Mouse (Mus musculus) thymus, adult 2 months (tissue): ENCODE measurements at regions not wholly inside any gene's neighbourhood (a gene's known extent, or its start where the extent isn't known, plus 50 kb on each side); places are given as distances from the start of the nearest gene placed in this dataset.

Source experiments
- DNase-seq: peaks from one replicate; pipeline ENCODE4 v3.0.0; 2021
- H3K27ac ChIP-seq: fragments of 200-500 bp; 2 replicates; pipeline ENCODE4 v1.5.1; 2012; ENCODE audit warnings: low read length, control low read depth; ENCODE audit not compliant: control insufficient read depth, insufficient read depth
- H3K27me3 ChIP-seq: fragments of 200-500 bp; 2 replicates; pipeline ENCODE4 v1.6.1; 2012; ENCODE audit warnings: mild to moderate bottlenecking, low read length, moderate library complexity, mixed read lengths; ENCODE audit not compliant: control insufficient read depth, insufficient read depth
- H3K36me3 ChIP-seq: fragments of 200-500 bp; 2 replicates; pipeline ENCODE4 v1.6.1; 2012; ENCODE audit warnings: mild to moderate bottlenecking, low read length, moderate library complexity; ENCODE audit not compliant: control insufficient read depth, insufficient read depth
- H3K4me1 ChIP-seq: fragments of 200-500 bp; replicated peaks from 2 replicates; pipeline ENCODE4 v1.6.1; 2012; ENCODE audit warnings: low read length; ENCODE audit not compliant: control insufficient read depth, insufficient read depth
- H3K4me3 ChIP-seq: fragments of 200-500 bp; 2 replicates; pipeline ENCODE4 v1.5.1; 2012; ENCODE audit warnings: mild to moderate bottlenecking, low read length, control low read depth, moderate library complexity; ENCODE audit not compliant: control insufficient read depth, insufficient read depth
- CTCF ChIP-seq: fragments of 200-500 bp; IDR thresholded peaks from 2 replicates; pipeline ENCODE4 v1.5.1; 2012; ENCODE audit warnings: mild to moderate bottlenecking, control low read depth, low read length, moderate library complexity, borderline replicate concordance; ENCODE audit not compliant: control insufficient read depth, poor library complexity, insufficient read depth; ENCODE audit errors: extremely low read depth
- POLR2A ChIP-seq: fragments of 200-500 bp; IDR thresholded peaks from 2 replicates; pipeline ENCODE4 v1.6.1; 2012; ENCODE audit warnings: mild to moderate bottlenecking, low read length, control low read depth, moderate library complexity; ENCODE audit not compliant: control insufficient read depth, poor library complexity, insufficient read depth; ENCODE audit errors: extremely low read depth
- WGBS: fragments of 180-500 bp; shearing (Covaris S2); methylation state at CpG from one replicate; pipeline ENCODE4 v1.1.7; 2018; 5-methylcytosine and 5-hydroxymethylcytosine counted together

GRCm38 (mm10) chr19:53476768-53477547, 52.0 kb upstream of the Dusp5 start:
- H3K4me3 ChIP-seq: no peak overlapping the region
- H3K4me1 ChIP-seq: peaks cover 28% of the 10 kb centered on the region
- no peak for TF ChIP-seq CTCF
- no peak for TF ChIP-seq POLR2A
- H3K27ac ChIP-seq: no peak overlapping the region
- no peaks in the 10 kb centered on the region for H3K27me3 ChIP-seq
- H3K36me3 ChIP-seq: no peaks in the 10 kb centered on the region
- WGBS: 88% methylated on average over 14 of the region's 14 CpGs
- DNase-seq: no peak

GRCm38 (mm10) chr19:53469256-53469655, 59.7 kb upstream of the Dusp5 start:
- TF ChIP-seq CTCF (no peak), POLR2A (no peak)
- 90% methylated on average over 7 of the region's 7 CpGs for WGBS
- peaks cover 16% of the 10 kb centered on the region for H3K4me1 ChIP-seq

GRCm38 (mm10) chr19:53464681-53465080, 64.2 kb upstream of the Dusp5 start:
- Histone ChIP-seq H3K36me3 (no peaks in the 10 kb centered on the region), H3K4me3 (peak overlapping the region; percentile 48), H3K4me1 (peaks cover 44% of the 10 kb centered on the region), H3K27ac (peak overlapping the region; percentile 93), H3K27me3 (no peaks in the 10 kb centered on the region)
- WGBS: 11% methylated on average over 5 of the region's 5 CpGs
- TF ChIP-seq POLR2A (peak; percentile 50; the same call in 1 of the 2 replicates), CTCF (no peak)
- DNase-seq: peak; percentile 77

More at GRCm38 (mm10) chr19:53469256-53469655, 59.7 kb upstream of the Dusp5 start:
- no peak for DNase-seq
- no peak overlapping the region for H3K27ac ChIP-seq
- no peak overlapping the region for H3K4me3 ChIP-seq
- no peaks in the 10 kb centered on the region for H3K36me3 ChIP-seq
- no peaks in the 10 kb centered on the region for H3K27me3 ChIP-seq

GRCm38 (mm10) chr19:53464135-53464534, 64.8 kb upstream of the Dusp5 start:
- WGBS: 14% methylated on average over 3 of the region's 3 CpGs
- Histone ChIP-seq H3K36me3 (no peaks in the 10 kb centered on the region), H3K4me1 (peaks cover 49% of the 10 kb centered on the region), H3K27ac (peak overlapping the region; percentile 93), H3K27me3 (no peaks in the 10 kb centered on the region), H3K4me3 (peak overlapping the region; percentile 48)
- TF ChIP-seq POLR2A (no peak), CTCF (no peak)
- no peak for DNase-seq

GRCm38 (mm10) chr19:53461025-53462015, 67.6 kb upstream of the Dusp5 start:
- Histone ChIP-seq H3K36me3 (no peaks in the 10 kb centered on the region), H3K4me3 (no peak overlapping the region; the same call in 1 of the 2 replicates)

More at GRCm38 (mm10) chr19:53461025-53462015, 67.6 kb upstream of the Dusp5 start:
- peak; percentile 43 for DNase-seq
- TF ChIP-seq CTCF: no peak
- TF ChIP-seq POLR2A: no peak
- 29% methylated on average over 17 of the region's 17 CpGs for WGBS
- Histone ChIP-seq H3K4me1 (peaks cover 56% of the 10 kb centered on the region), H3K27ac (peak overlapping the region; percentile 31; the same call in 1 of the 2 replicates), H3K27me3 (no peaks in the 10 kb centered on the region)
